Mouse (Mus musculus) ES-E14 (cell line): ENCODE measurements around the gene Cracr2b.

ENCODE experiments used
- CHD2 ChIP-seq: IDR thresholded peaks from 2 replicates; pipeline ENCODE4 v1.6.1; 2014; ENCODE audit warnings: mild to moderate bottlenecking, low read depth, low read length, inconsistent platforms
- HCFC1 ChIP-seq: IDR thresholded peaks from 2 replicates; pipeline ENCODE4 v1.6.1; 2012; ENCODE audit warnings: low read length, inconsistent platforms, borderline replicate concordance; ENCODE audit not compliant: insufficient read depth
- MAFK ChIP-seq: IDR thresholded peaks from 2 replicates; pipeline ENCODE4 v1.6.1; 2014; ENCODE audit warnings: mild to moderate bottlenecking, low read depth, low read length, inconsistent platforms; ENCODE audit not compliant: insufficient read depth
- ZC3H11A ChIP-seq: IDR thresholded peaks from 2 replicates; pipeline ENCODE4 v1.6.1; 2012; ENCODE audit warnings: low read depth, mild to moderate bottlenecking, inconsistent platforms, low read length, borderline replicate concordance
- ZNF384 ChIP-seq: IDR thresholded peaks from 2 replicates; pipeline ENCODE4 v1.6.1; 2012; ENCODE audit warnings: low read depth, low read length, inconsistent platforms

DNA sequence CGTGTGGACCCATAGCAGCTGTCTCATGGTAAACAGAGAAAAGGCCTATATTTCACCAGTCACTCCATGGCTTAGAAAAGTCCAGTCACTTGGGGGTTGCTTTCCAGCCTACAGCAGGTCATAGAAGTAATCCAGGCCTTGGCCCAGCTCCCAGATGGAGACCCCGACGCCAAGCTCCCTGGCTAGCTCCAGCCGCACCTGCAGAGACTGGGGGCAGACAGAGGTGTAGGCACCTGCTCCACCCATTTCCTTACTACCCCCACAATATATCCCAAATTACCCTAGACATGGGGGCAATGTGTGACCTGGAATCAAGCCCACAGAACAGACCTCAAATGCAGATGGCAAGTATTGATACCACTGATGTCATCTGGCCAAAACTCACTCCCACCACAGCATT is 35.0 kb downstream of the Cracr2b start:
- TF ChIP-seq ZNF384 = no peak
- TF ChIP-seq MAFK = no peak
- TF ChIP-seq CHD2 = no peak
- no peak for TF ChIP-seq ZC3H11A
- TF ChIP-seq HCFC1 = no peak
